Mouse (Mus musculus): ENCODE results near the gene Pde6g. TPM values are rescaled to one million over a fixed set of nuclear protein-coding genes. Genes with fewer than 3 reads are reported as not detected.
"Not testable (repeated sequence)": the region's sequence is repeated elsewhere in the genome, so short reads cannot be mapped to it uniquely, and the experiment has no call there.

Gene Pde6g
- polyA plus RNA-seq, 1 experiment from 2014 or later, result 0.41 TPM

DNA sequence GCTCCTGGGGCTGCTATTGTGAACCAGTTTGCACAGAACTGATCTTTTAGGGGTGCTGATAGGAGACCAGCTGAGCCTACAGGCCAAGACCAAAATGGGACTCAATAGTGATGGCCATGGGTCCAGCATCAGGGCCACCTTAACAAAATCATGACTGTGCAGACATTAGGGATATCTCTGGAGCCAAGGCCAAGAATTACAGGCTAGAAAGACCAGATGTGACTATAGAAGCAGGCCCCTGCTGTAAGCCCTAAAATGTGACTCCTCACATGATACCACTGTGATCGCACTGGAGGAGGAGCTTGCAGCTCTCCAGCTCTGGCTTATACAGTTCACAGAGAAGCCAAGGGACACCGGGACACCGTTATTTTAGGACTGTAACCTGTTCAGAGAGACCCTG, 11.0 kb downstream of the Pde6g start, which contains the start of gene Tspan10:
Gene Tspan10, plus strand, starts transcription at position 301 of the 400 bp plus-strand sequence.
- Histone ChIP-seq H3K4me3 (no peak within 1 kb of the TSS), H3K4me1 (peaks cover 3% of the 10 kb centered on the region; the same call in 1 of the 2 replicates), H3K36me3 (replicated peaks) (0 out of 2 replicates have a peak, but pooled peaks cover 3% of the 10 kb centered on the region), H3K9me3 (no peaks in the 10 kb centered on the region), H3K27ac (no peak within 1 kb of the TSS), H3K27me3 (ENCODE audit: poor library complexity, severe bottlenecking) (0 out of 2 replicates have a peak, but pooled peaks cover 5% of the 10 kb centered on the region)
- DNase-seq (ENCODE audit: extremely low spot score, low spot score), result no peak
- 91% methylated on average over 3 of the region's 3 CpGs for WGBS

DNA sequence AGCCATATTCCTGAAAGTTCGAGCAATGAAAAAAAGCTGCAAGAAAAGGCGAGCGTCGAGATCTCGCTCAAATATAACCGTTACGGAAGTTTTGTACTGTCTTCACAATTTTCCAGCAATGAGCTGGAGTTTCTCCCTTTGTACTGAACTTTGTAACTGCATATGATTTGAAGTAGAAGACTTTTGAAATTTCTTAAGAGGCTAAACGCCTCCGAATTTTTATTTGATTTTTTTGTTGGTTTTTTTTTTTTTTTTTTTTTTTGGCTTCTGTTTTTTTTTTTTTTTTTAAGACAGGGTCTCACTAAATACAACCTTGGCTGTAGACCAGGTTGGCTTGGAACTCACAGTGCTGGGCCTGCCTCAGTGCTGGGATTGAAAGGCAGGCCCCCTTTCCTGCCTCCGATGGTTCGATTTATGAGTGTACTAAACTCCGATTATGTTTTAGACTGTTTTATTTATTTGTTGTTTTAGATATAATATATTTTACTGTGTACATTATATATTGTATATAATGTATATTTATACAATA, 15.4 kb downstream of the Pde6g start:
- Histone ChIP-seq H3K4me3 (peak overlapping the region; percentile 91), H3K9me3 (no peaks in the 10 kb centered on the region), H3K4me1 (peaks cover 17% of the 10 kb centered on the region), H3K27me3 (ENCODE audit: poor library complexity, severe bottlenecking) (no peaks in the 10 kb centered on the region), H3K36me3 (replicated peaks) (peaks cover 31% of the 10 kb centered on the region), H3K27ac (peak overlapping the region; percentile 97)
- WGBS, result 35% methylated on average over 12 of the region's 12 CpGs
- no peak for DNase-seq (ENCODE audit: extremely low spot score, low spot score)

DNA sequence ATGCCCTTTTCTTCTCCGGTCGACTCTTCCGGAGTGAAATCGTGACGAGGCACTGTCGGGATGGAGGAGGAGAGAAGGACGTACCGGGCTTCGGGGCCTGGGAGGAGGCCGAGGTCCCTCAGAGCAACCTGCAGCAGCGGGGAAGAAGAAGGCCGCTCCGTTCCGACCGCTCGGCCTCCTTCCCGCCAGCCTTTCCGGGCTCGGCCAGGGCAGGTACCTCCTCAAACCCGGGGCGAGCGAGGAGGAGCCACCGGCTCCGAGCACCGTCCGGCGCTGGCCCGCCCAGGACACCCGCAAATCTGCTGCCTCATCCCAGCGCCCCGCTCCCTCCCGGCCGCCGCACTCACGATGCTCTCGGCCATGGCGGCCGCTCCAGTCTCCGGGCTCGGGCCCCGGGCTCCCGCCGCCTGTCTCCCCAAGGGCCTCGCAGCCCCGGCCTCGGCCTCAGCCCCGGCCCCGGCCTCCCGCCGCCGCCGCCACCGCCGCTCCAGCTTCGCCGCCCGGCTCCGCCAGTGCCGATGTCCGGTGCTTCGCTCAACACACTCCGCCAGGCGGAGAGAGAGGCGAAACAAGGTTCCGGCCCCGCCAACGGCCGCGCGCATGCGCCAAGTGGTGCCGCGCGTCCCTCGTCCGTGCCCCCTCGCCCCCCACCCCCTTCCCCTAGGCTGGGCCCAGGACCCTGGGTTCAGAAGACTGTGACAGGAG, 16.0 kb downstream of the Pde6g start, which contains the start of gene Nploc4:
Gene Nploc4, minus strand, starts transcription at position 557 of the 705 bp plus-strand sequence.
- H3K36me3 ChIP-seq (replicated peaks), result peaks cover 37% of the 10 kb centered on the region
- peak; percentile 93 for DNase-seq (ENCODE audit: extremely low spot score, low spot score)
- H3K4me3 ChIP-seq, result peak within 1 kb of the TSS; percentile 91
- H3K9me3 ChIP-seq, result no peaks in the 10 kb centered on the region
- H3K27me3 ChIP-seq (ENCODE audit: poor library complexity, severe bottlenecking), result no peaks in the 10 kb centered on the region
- under 1% methylated on average over 76 of the region's 77 CpGs for WGBS
- peak within 1 kb of the TSS; percentile 97 for H3K27ac ChIP-seq
- peaks cover 17% of the 10 kb centered on the region for H3K4me1 ChIP-seq

DNA sequence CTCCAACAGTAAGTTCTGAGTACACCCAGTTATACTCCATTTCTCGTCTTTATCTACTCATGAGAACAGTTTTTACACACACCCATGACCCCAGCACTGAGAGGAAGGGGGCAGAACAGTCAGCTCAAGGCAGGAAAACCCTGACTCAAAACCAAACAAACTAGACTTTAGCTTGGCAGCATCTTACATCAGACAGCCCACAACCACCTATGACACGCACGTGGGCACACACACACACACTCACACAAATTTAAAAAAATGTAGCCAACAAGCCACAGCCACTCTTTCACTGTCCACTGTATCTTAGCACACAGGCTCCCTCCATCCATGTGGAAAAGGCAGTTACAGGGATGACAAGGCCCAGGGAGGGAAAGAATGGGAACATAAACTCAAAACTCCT, 26.6 kb downstream of the Pde6g start:
- Histone ChIP-seq H3K9me3 (no peaks in the 10 kb centered on the region), H3K4me3 (no peak overlapping the region), H3K27ac (no peak overlapping the region), H3K36me3 (replicated peaks) (peaks cover 95% of the 10 kb centered on the region), H3K4me1 (no peaks in the 10 kb centered on the region), H3K27me3 (ENCODE audit: poor library complexity, severe bottlenecking) (no peaks in the 10 kb centered on the region)
- 93% methylated on average over 3 of the region's 3 CpGs for WGBS
- DNase-seq (ENCODE audit: extremely low spot score, low spot score), result no peak

DNA sequence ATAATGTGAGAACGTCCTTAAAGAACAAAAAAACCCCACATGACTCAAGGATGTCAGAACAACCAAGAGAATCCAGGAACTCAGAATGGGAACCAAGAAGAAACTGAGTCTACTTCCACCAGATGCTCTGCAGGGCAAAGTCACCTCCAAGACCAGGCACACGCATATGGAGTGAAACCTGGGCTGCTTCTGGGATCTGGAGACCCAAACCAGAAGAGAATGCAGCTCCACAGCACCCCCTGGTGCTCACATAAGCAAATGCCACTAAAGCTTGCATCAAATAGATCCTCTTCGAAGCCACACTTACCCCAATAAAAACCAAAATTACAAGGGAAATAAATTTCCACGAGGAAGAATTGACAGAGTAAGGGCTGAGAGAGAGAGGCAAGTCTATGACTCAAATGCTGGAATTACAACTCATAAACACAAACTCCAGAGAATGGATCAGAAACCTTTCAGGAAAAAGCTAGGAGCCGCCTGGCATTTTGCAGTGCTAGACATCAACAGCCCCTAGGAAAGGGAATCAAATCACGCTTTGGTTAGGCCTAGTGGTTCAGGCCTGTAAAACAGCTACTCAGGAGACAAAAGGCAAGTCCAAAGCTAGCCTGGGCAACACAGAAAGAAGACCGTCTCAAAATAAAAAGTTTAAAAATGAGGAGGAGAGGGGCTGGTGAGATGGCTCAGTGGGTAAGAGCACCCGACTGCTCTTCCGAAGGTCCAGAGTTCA, 29.6 kb downstream of the Pde6g start:
- Histone ChIP-seq H3K4me1 (no peaks in the 10 kb centered on the region), H3K27ac (no peak overlapping the region), H3K9me3 (no peaks in the 10 kb centered on the region), H3K27me3 (ENCODE audit: poor library complexity, severe bottlenecking) (no peaks in the 10 kb centered on the region), H3K36me3 (replicated peaks) (peaks cover 95% of the 10 kb centered on the region), H3K4me3 (no peak overlapping the region)
- 79% methylated on average over 9 of the region's 9 CpGs for WGBS
- DNase-seq (ENCODE audit: extremely low spot score, low spot score), result peak; percentile 55

DNA sequence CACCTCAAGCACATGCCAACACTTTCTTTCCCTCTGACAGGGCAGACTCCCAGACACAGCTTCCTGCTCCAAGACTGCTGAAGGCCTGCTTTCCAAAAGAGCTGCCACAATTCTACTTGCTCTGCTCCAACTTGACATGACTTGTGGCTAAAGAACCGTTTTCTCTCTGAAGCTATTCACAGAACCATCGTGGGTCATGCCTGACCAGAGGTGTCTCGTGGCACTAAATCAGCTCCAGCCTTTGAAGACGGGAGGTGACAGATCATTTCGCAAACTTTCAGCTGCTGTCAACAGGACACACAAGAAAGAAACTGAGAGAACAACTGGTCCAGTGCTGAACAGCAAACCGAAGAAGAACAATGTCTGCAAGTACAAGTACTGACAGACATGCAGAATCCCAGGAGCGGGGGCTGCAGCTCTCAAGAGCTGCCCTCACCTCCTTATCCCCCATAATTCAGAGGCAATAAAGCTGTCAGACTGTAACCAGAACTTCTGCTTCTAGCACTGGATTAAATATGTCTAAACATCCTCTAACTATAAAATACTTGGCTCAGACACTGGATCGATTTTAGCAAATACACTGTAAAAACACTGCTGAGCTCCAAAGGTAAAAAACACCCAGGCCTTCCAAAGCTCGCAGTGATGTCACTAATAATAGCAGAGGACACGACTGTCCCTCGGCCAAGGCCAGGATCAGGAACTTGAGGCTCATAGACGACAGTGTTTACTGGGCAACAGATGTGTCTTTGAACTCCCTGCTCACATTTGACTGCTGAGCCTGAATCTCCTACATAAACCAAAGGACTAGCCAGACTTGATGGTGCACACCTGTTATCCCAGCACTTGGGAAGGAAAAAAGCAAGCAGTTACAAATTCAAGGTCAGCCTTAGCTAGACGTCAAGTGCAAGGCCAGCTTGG, 30.4 kb downstream of the Pde6g start:
- Histone ChIP-seq H3K4me3 (no peak overlapping the region), H3K9me3 (no peaks in the 10 kb centered on the region), H3K27ac (no peak overlapping the region), H3K4me1 (no peaks in the 10 kb centered on the region), H3K36me3 (replicated peaks) (peaks cover 95% of the 10 kb centered on the region), H3K27me3 (ENCODE audit: poor library complexity, severe bottlenecking) (no peaks in the 10 kb centered on the region)
- 95% methylated on average over 13 of the region's 13 CpGs for WGBS
- no peak for DNase-seq (ENCODE audit: extremely low spot score, low spot score)

DNA sequence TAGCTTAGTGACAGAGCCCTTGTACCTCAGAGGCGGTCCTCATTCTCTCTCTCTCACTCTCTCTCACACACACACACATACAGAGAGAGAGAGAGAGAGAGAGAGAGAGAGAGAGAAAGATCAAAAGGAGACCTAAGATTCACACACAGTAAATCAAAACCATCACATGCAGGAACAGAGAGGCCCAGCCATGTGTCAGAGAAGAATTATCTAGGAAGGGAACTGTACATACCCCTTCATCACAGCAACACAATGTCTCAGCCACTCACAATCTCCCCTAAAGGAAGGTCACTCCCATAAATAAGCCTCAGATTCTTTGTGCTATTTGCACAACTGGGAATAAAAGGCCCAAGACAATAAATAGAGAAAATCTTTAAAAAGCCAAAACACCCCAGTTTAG, 34.7 kb downstream of the Pde6g start:
- H3K36me3 ChIP-seq (replicated peaks), result peaks cover 97% of the 10 kb centered on the region
- 92% methylated on average over 1 of the region's 1 CpGs for WGBS
- H3K27ac ChIP-seq, result no peak overlapping the region
- H3K9me3 ChIP-seq, result no peaks in the 10 kb centered on the region
- no peaks in the 10 kb centered on the region for H3K4me1 ChIP-seq
- DNase-seq (ENCODE audit: extremely low spot score, low spot score), result no peak
- H3K27me3 ChIP-seq (ENCODE audit: poor library complexity, severe bottlenecking), result no peaks in the 10 kb centered on the region
- H3K4me3 ChIP-seq, result no peak overlapping the region

DNA sequence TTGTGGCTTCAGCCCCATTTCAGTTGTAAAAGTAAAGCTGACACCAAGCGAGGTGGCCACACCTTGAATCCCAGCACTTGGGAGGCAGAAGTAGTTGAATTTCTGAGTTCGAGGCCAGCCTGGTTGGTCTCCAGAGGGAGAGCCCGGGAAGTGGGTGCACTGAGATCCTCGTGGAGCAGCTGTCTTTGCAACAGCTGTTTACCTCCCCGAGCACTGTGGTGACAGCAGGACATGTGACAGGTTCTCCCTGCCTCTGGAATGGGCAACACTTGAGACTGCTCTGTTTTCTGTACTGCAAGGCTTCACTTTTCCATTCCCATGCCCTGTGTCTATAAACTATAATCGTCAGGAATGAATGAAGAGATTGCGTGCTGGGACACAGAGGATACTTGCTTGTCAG, 35.4 kb downstream of the Pde6g start:
- 95% methylated on average over 7 of the region's 7 CpGs for WGBS
- no peak overlapping the region for H3K27ac ChIP-seq
- H3K36me3 ChIP-seq (replicated peaks), result peaks cover 97% of the 10 kb centered on the region

DNA sequence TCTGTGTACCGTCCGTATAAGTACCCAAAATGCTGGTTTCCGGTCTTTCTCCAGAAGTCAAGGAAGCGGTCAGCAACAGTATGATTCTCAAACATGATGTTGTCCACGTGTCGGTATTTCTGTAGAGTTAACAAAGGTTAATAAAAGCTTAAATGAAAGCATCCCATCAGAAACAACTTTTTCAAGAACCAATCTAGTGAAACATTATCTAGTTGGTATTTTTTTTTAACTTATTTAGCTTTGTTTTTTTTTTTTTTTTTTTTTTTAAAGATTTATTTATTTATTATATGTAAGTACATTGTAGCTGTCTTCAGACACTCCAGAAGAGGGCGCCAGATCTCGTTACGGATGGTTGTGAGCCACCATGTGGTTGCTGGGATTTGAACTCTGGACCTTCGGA, 39.7 kb downstream of the Pde6g start:
- peaks cover 98% of the 10 kb centered on the region for H3K36me3 ChIP-seq (replicated peaks)
- not testable (repeated sequence) for DNase-seq (ENCODE audit: extremely low spot score, low spot score); H3K9me3 ChIP-seq; H3K4me1 ChIP-seq; H3K27ac ChIP-seq; H3K27me3 ChIP-seq (ENCODE audit: poor library complexity, severe bottlenecking); H3K4me3 ChIP-seq
- WGBS, result 97% methylated on average over 7 of the region's 10 CpGs

More for the DNA sequence above, 35.4 kb downstream of the Pde6g start:
- Histone ChIP-seq H3K9me3 (no peaks in the 10 kb centered on the region), H3K4me3 (no peak overlapping the region), H3K27me3 (ENCODE audit: poor library complexity, severe bottlenecking) (no peaks in the 10 kb centered on the region), H3K4me1 (no peaks in the 10 kb centered on the region)
- DNase-seq (ENCODE audit: extremely low spot score, low spot score), result no peak

DNA sequence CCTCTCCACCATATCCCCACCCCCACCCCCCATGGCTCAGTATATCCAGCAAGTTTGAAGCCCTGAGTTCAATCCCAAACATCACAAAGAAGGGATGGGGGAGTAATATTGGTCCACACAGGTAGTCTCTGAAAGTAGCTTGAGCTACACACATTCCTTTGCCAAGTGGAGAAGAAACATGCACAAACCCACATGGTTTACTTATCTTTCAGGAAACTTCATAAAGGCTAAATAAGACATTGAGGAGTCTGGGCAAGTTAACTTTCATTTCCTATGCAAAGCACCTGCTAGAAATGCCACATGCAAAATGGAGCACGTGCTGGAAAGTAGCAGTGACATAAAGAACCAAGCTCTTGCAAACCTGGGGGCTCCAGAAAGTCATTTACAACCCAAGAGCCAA, 46.9 kb downstream of the Pde6g start:
- no peak overlapping the region for H3K4me3 ChIP-seq
- no peak for DNase-seq (ENCODE audit: extremely low spot score, low spot score)
- WGBS, result 82% methylated on average over 1 of the region's 1 CpGs
- no peaks in the 10 kb centered on the region for H3K9me3 ChIP-seq
- peaks cover 100% of the 10 kb centered on the region for H3K36me3 ChIP-seq (replicated peaks)
- H3K27me3 ChIP-seq (ENCODE audit: poor library complexity, severe bottlenecking), result no peaks in the 10 kb centered on the region
- H3K27ac ChIP-seq, result no peak overlapping the region
- H3K4me1 ChIP-seq, result no peaks in the 10 kb centered on the region

DNA sequence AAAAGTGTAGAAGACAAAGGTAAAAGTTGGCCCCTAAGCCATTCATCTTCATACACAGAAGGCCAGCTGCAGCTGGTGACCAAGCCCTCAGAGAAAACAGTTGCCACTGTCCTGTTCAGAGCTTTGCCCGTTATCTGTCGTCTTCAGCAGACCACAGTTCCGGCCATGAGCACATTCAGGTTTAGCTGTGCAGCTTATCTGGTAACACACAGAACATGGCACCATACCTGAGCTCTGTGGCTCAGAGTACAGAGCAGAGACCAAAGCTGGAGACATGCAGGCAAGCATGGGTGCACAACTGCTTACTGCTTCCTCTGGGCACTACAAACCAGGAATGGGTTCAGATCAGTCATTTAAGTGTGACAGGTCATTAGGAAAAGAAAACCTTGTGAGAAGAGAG, 47.4 kb downstream of the Pde6g start:
- Histone ChIP-seq H3K27ac (no peak overlapping the region), H3K4me3 (no peak overlapping the region), H3K27me3 (ENCODE audit: poor library complexity, severe bottlenecking) (no peaks in the 10 kb centered on the region), H3K4me1 (no peaks in the 10 kb centered on the region), H3K9me3 (no peaks in the 10 kb centered on the region), H3K36me3 (replicated peaks) (peaks cover 100% of the 10 kb centered on the region)
- 98% methylated on average over 3 of the region's 3 CpGs for WGBS
- no peak for DNase-seq (ENCODE audit: extremely low spot score, low spot score)

DNA sequence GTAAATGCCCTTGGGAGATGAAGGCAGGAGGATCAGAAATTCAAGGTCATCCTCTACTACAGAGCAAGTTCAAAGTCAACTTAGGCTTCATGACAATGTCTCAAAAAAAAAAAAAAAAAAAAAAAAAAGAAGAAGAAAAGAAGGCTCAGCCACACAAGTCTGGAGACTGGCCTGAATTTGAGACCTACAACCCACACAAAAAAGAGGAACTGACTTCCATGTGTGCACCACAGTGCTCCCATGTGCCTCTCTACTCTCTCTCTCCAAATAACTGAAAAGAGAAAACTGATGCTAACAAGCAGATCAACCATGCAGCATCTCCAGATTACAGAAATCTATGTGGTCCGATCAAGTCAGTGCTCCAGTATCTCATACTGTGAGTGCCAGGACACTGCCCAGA, 48.5 kb downstream of the Pde6g start:
- H3K4me3 ChIP-seq, result no peak overlapping the region
- no peak for DNase-seq (ENCODE audit: extremely low spot score, low spot score)
- no peaks in the 10 kb centered on the region for H3K9me3 ChIP-seq
- H3K27ac ChIP-seq, result no peak overlapping the region
- peaks cover 100% of the 10 kb centered on the region for H3K36me3 ChIP-seq (replicated peaks)
- 92% methylated on average over 1 of the region's 1 CpGs for WGBS
- no peaks in the 10 kb centered on the region for H3K4me1 ChIP-seq
- H3K27me3 ChIP-seq (ENCODE audit: poor library complexity, severe bottlenecking), result no peaks in the 10 kb centered on the region
